Mouse (Mus musculus) thymus, adult 2 months (tissue): ENCODE data around the gene C130074G19Rik. TPM values are rescaled to one million over a fixed set of nuclear protein-coding genes. Genes with fewer than 3 reads are reported as not detected.

Experiments
- DNase-seq: peaks from one replicate; pipeline ENCODE4 v3.0.0; 2021
- H3K27ac ChIP-seq: fragments of 200-500 bp; 2 replicates; pipeline ENCODE4 v1.5.1; 2012; ENCODE audit warnings: low read length, control low read depth; ENCODE audit not compliant: control insufficient read depth, insufficient read depth
- H3K27me3 ChIP-seq: fragments of 200-500 bp; 2 replicates; pipeline ENCODE4 v1.6.1; 2012; ENCODE audit warnings: mild to moderate bottlenecking, low read length, moderate library complexity, mixed read lengths; ENCODE audit not compliant: control insufficient read depth, insufficient read depth
- H3K36me3 ChIP-seq: fragments of 200-500 bp; 2 replicates; pipeline ENCODE4 v1.6.1; 2012; ENCODE audit warnings: mild to moderate bottlenecking, low read length, moderate library complexity; ENCODE audit not compliant: control insufficient read depth, insufficient read depth
- H3K4me1 ChIP-seq: fragments of 200-500 bp; replicated peaks from 2 replicates; pipeline ENCODE4 v1.6.1; 2012; ENCODE audit warnings: low read length; ENCODE audit not compliant: control insufficient read depth, insufficient read depth
- H3K4me3 ChIP-seq: fragments of 200-500 bp; 2 replicates; pipeline ENCODE4 v1.5.1; 2012; ENCODE audit warnings: mild to moderate bottlenecking, low read length, control low read depth, moderate library complexity; ENCODE audit not compliant: control insufficient read depth, insufficient read depth
- CTCF ChIP-seq: fragments of 200-500 bp; IDR thresholded peaks from 2 replicates; pipeline ENCODE4 v1.5.1; 2012; ENCODE audit warnings: mild to moderate bottlenecking, control low read depth, low read length, moderate library complexity, borderline replicate concordance; ENCODE audit not compliant: control insufficient read depth, poor library complexity, insufficient read depth; ENCODE audit errors: extremely low read depth
- POLR2A ChIP-seq: fragments of 200-500 bp; IDR thresholded peaks from 2 replicates; pipeline ENCODE4 v1.6.1; 2012; ENCODE audit warnings: mild to moderate bottlenecking, low read length, control low read depth, moderate library complexity; ENCODE audit not compliant: control insufficient read depth, poor library complexity, insufficient read depth; ENCODE audit errors: extremely low read depth
- WGBS: fragments of 180-500 bp; shearing (Covaris S2); methylation state at CpG from one replicate; pipeline ENCODE4 v1.1.7; 2018; 5-methylcytosine and 5-hydroxymethylcytosine counted together
- polyA plus RNA-seq: library from polyadenylated mRNA; depleted of rRNA; stranded (reverse); fragments of >200 nt; gene quantifications from 2 replicates; pipeline ENCODE4 v1.2.3, GENCODE M21; 2012; rRNA removed

C130074G19Rik gene
- 3.2 and 3.7 TPM in 2 replicates for polyA plus RNA-seq

DNA sequence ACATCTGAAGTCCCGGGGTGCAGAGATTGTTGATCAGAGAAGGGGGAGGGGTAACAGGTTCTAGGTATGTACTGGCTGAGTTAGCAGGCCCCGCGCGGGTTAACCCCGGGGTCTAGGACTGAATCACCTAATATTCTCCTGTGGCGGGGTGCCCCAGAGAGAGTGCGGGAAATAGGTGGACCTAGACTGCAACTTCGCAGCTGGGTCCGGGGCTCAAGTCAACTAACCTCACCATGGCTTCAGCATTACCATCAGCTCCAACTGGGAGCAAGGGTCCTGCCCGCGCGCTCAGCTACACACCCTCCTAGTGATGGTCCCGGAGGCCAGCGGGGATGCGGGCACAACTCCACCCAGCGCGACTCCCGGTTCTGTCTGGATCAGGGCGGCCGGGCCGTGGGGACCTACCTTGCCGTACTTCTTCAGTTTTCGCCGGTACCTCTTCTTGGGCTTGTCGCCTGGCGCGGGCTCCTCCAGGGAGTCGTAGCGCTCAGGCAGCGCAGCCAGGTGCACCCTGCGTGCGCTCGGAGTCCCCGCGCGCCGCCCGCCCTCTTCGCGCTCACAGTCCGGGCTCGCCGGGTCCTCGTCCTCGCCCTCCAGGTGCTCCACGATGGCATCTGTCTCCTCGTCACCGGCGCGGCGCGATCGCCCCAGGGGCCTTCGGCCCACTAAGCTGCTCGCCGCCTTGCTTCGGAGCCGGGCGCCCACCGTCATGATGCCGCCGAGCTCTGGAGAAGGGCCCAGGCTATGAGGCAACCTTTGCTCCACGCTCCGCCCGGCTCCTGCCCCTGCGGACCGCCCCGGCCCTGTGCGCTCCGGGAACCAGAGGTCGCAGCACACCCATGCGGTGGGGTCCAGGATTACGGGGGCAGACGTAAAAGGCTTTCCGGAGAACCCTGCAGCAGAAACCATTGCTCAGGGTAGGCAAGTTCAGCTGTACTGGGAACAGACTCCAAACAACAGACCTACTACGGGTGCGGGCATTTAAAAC lies at the start of gene C130074G19Rik:
Gene C130074G19Rik (minus strand): TSS at position 938 of the 988 bp plus-strand sequence.
- WGBS, result 4% methylated on average over 77 of the region's 77 CpGs
- H3K4me3 ChIP-seq, result no peak within 1 kb of the TSS; the same call in 1 of the 2 replicates
- peaks cover 13% of the 10 kb centered on the region for H3K27me3 ChIP-seq
- H3K27ac ChIP-seq, result no peak within 1 kb of the TSS
- no peaks in the 10 kb centered on the region for H3K36me3 ChIP-seq
- TF ChIP-seq CTCF (no peak), POLR2A (no peak)
- H3K4me1 ChIP-seq, result no peaks in the 10 kb centered on the region
- peak; percentile 16 for DNase-seq

- no peak overlapping the region for H3K27ac ChIP-seq
- 94% methylated on average over 6 of the region's 6 CpGs for WGBS
- DNase-seq, result no peak
- no peaks in the 10 kb centered on the region for H3K36me3 ChIP-seq
- no peak for TF ChIP-seq CTCF
- no peak for TF ChIP-seq POLR2A
- no peaks in the 10 kb centered on the region for H3K4me1 ChIP-seq
- H3K27me3 ChIP-seq, result no peaks in the 10 kb centered on the region
- H3K4me3 ChIP-seq, result no peak overlapping the region
These were observed 48.1 kb upstream of the C130074G19Rik start for GRCm38 (mm10) chr1:184931097-184931496.

DNA sequence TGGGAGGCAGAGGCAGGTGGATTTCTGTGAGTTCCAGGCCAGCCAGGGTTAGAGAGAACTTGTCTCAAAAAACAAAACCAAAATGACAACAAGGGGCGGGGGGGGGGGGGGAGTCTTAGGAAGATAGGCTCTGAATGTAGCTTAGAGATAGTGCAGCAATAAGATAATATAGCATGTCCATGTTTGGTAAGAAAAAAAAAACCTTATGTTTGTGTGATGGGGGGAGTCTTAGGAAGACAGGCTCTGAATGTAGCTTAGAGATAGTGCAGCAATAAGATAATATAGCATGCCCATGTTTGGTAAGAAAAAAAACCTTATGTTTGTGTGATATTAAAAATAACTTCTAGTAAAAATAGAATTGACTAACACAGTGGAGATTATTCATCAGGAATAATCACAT lies 45.4 kb upstream of the C130074G19Rik start:
- no peaks in the 10 kb centered on the region for H3K27me3 ChIP-seq
- DNase-seq, result no peak
- WGBS, result 74% methylated on average over 1 of the region's 1 CpGs

GRCm38 (mm10) chr1:184927911-184928310 lies 44.9 kb upstream of the C130074G19Rik start:
- WGBS, result 46% methylated on average over 1 of the region's 1 CpGs
- DNase-seq, result no peak
- no peaks in the 10 kb centered on the region for H3K36me3 ChIP-seq
- no peak overlapping the region for H3K27ac ChIP-seq
- H3K4me3 ChIP-seq, result no peak overlapping the region
- H3K4me1 ChIP-seq, result no peaks in the 10 kb centered on the region
- H3K27me3 ChIP-seq, result no peaks in the 10 kb centered on the region
- TF ChIP-seq POLR2A (no peak), CTCF (no peak)

More for the DNA sequence above, 45.4 kb upstream of the C130074G19Rik start:
- Histone ChIP-seq H3K36me3 (no peaks in the 10 kb centered on the region), H3K4me3 (no peak overlapping the region), H3K4me1 (no peaks in the 10 kb centered on the region), H3K27ac (no peak overlapping the region)
- TF ChIP-seq CTCF (no peak), POLR2A (no peak)

GRCm38 (mm10) chr1:184922824-184923223 lies 39.8 kb upstream of the C130074G19Rik start:
- WGBS, result 95% methylated on average over 13 of the region's 13 CpGs
- TF ChIP-seq CTCF (no peak), POLR2A (no peak)
- Histone ChIP-seq H3K4me1 (no peaks in the 10 kb centered on the region), H3K27me3 (no peaks in the 10 kb centered on the region), H3K27ac (no peak overlapping the region), H3K4me3 (no peak overlapping the region), H3K36me3 (no peaks in the 10 kb centered on the region)
- no peak for DNase-seq

GRCm38 (mm10) chr1:184920057-184920456 lies 37.0 kb upstream of the C130074G19Rik start:
- TF ChIP-seq CTCF (no peak), POLR2A (no peak)
- H3K4me3 ChIP-seq, result no peak overlapping the region
- no peaks in the 10 kb centered on the region for H3K4me1 ChIP-seq
- WGBS, result 88% methylated on average over 5 of the region's 5 CpGs
- no peaks in the 10 kb centered on the region for H3K36me3 ChIP-seq
- no peak for DNase-seq
- no peaks in the 10 kb centered on the region for H3K27me3 ChIP-seq
- no peak overlapping the region for H3K27ac ChIP-seq
